Mouse (Mus musculus): ENCODE measurements around the gene Pak4. TPM values are rescaled to one million over a fixed set of nuclear protein-coding genes. Genes with fewer than 3 reads are reported as not detected.
"Not testable (repeated sequence)": the region's sequence is repeated elsewhere in the genome, so short reads cannot be mapped to it uniquely, and the experiment has no call there.

The Pak4 gene
- polyA plus RNA-seq, 1 experiment from 2014 or later: 33.9 TPM

GRCm38 (mm10) chr7:28511441-28511840 is 86.5 kb downstream of the Pak4 start:
- Histone ChIP-seq H3K36me3 (ENCODE audit: control insufficient read depth, insufficient read depth, low read length) (no peaks in the 10 kb centered on the region), H3K4me3 (ENCODE audit: low read depth, low read length) (no peak overlapping the region), H3K4me2 (ENCODE audit: low read depth) (no peak overlapping the region), H3K9ac (ENCODE audit: low read length) (no peak overlapping the region), H3K27ac (ENCODE audit: low read depth, low read length) (no peak overlapping the region), H3K9me3 (ENCODE audit: control insufficient read depth, low read length) (no peaks in the 10 kb centered on the region), H3K27me3 (ENCODE audit: control insufficient read depth, insufficient read depth, low read length) (no peaks in the 10 kb centered on the region), H3K4me1 (ENCODE audit: control insufficient read depth, insufficient read depth, low read length) (no peaks in the 10 kb centered on the region)
- no peak for ATAC-seq (ENCODE audit: insufficient read depth, low FRiP score, low TSS enrichment)
- 77% methylated on average over 8 of the region's 8 CpGs for WGBS
- no peak for DNase-seq (ENCODE audit: low spot score)

GRCm38 (mm10) chr7:28510405-28510974 is 87.5 kb downstream of the Pak4 start, which contains the start of gene Ifnl2:
TSS of gene Ifnl2 (minus strand) at chr7:28510455.
- H3K27ac ChIP-seq (ENCODE audit: low read depth, low read length); H3K9me3 ChIP-seq (ENCODE audit: control insufficient read depth, low read length); H3K27me3 ChIP-seq (ENCODE audit: control insufficient read depth, insufficient read depth, low read length); H3K4me2 ChIP-seq (ENCODE audit: low read depth); DNase-seq (ENCODE audit: low spot score); H3K9ac ChIP-seq (ENCODE audit: low read length); H3K36me3 ChIP-seq (ENCODE audit: control insufficient read depth, insufficient read depth, low read length); H3K4me3 ChIP-seq (ENCODE audit: low read depth, low read length); H3K4me1 ChIP-seq (ENCODE audit: control insufficient read depth, insufficient read depth, low read length); ATAC-seq (ENCODE audit: insufficient read depth, low FRiP score, low TSS enrichment): not testable (repeated sequence)
- 63% methylated on average over 8 of the region's 8 CpGs for WGBS

- not testable (repeated sequence) for ATAC-seq (ENCODE audit: insufficient read depth, low FRiP score, low TSS enrichment); H3K9ac ChIP-seq (ENCODE audit: low read length); H3K36me3 ChIP-seq (ENCODE audit: control insufficient read depth, insufficient read depth, low read length); H3K27ac ChIP-seq (ENCODE audit: low read depth, low read length); H3K4me3 ChIP-seq (ENCODE audit: low read depth, low read length); H3K4me1 ChIP-seq (ENCODE audit: control insufficient read depth, insufficient read depth, low read length); H3K4me2 ChIP-seq (ENCODE audit: low read depth); DNase-seq (ENCODE audit: low spot score); H3K9me3 ChIP-seq (ENCODE audit: control insufficient read depth, low read length); H3K27me3 ChIP-seq (ENCODE audit: control insufficient read depth, insufficient read depth, low read length)
- WGBS: 80% methylated on average over 1 of the region's 2 CpGs
Measured at GRCm38 (mm10) chr7:28509121-28509520, 88.9 kb downstream of the Pak4 start.

Small RNA genes within 50 kb of the gene (microRNA-seq; reads per million reads assigned to microRNA genes)
- 0.78 reads per million for gene Mir7049

Other genes with a start within 250 kb of the Pak4 start
- gene Rps16, start 247.5 kb downstream of the Pak4 start, polyA plus RNA-seq (2014; fragmentation: Nextera tagmentation; extraction: Ambion mirVana): 780 and 827 TPM in 2 replicates
- gene Plekhg2, start 225.6 kb downstream of the Pak4 start, polyA plus RNA-seq (2014; fragmentation: Nextera tagmentation; extraction: Ambion mirVana): 50.5 and 54.5 TPM in 2 replicates
- 4.3 and 5.1 TPM in 2 replicates for gene Zfp36, start 217.9 kb downstream of the Pak4 start, polyA plus RNA-seq (2014; fragmentation: Nextera tagmentation; extraction: Ambion mirVana)
- gene Med29, start 205.5 kb downstream of the Pak4 start, polyA plus RNA-seq (2014; fragmentation: Nextera tagmentation; extraction: Ambion mirVana): 45.8 and 48.8 TPM in 2 replicates
- gene Paf1, start 205.2 kb downstream of the Pak4 start, polyA plus RNA-seq (2014; fragmentation: Nextera tagmentation; extraction: Ambion mirVana): 71.7 and 78.0 TPM in 2 replicates
- gene Gmfg, start 160.7 kb downstream of the Pak4 start, polyA plus RNA-seq (2014; fragmentation: Nextera tagmentation; extraction: Ambion mirVana): 6.5 and 7.4 TPM in 2 replicates
- 7.6 and 9.9 TPM in 2 replicates for gene Lrfn1, start 146.2 kb downstream of the Pak4 start, polyA plus RNA-seq (2014; fragmentation: Nextera tagmentation; extraction: Ambion mirVana)
- gene Ifnl2, start 87.7 kb downstream of the Pak4 start, polyA plus RNA-seq (2014; fragmentation: Nextera tagmentation; extraction: Ambion mirVana): not detected in 2 replicates
- not detected in 2 replicates for gene Ifnl3, start 75.3 kb downstream of the Pak4 start, polyA plus RNA-seq (2014; fragmentation: Nextera tagmentation; extraction: Ambion mirVana)
- gene Sycn, start 57.3 kb downstream of the Pak4 start, polyA plus RNA-seq (2014; fragmentation: Nextera tagmentation; extraction: Ambion mirVana): not detected in 2 replicates
- 0.15 TPM in 1 of 2 replicates, not detected in the other for gene Nccrp1, start 50.9 kb downstream of the Pak4 start, polyA plus RNA-seq (2014; fragmentation: Nextera tagmentation; extraction: Ambion mirVana)
- gene Samd4b, start within 50 bp of the Pak4 start, polyA plus RNA-seq (2014; fragmentation: Nextera tagmentation; extraction: Ambion mirVana): 37.8 and 39.5 TPM in 2 replicates
- not detected in 2 replicates for gene Acp7, start 33.1 kb upstream of the Pak4 start, polyA plus RNA-seq (2014; fragmentation: Nextera tagmentation; extraction: Ambion mirVana)
- gene Fbxo27, start 94.7 kb upstream of the Pak4 start, polyA plus RNA-seq (2014; fragmentation: Nextera tagmentation; extraction: Ambion mirVana): 5.3 and 6.0 TPM in 2 replicates
- 7.3 and 7.7 TPM in 2 replicates for gene Fbxo17, start 118.6 kb upstream of the Pak4 start, polyA plus RNA-seq (2014; fragmentation: Nextera tagmentation; extraction: Ambion mirVana)
- gene Mrps12, start 143.6 kb upstream of the Pak4 start, polyA plus RNA-seq (2014; fragmentation: Nextera tagmentation; extraction: Ambion mirVana): 128 and 129 TPM in 2 replicates
- 28.8 and 32.4 TPM in 2 replicates for gene Sars2, start 143.8 kb upstream of the Pak4 start, polyA plus RNA-seq (2014; fragmentation: Nextera tagmentation; extraction: Ambion mirVana)
- gene Ccer2, start 158.0 kb upstream of the Pak4 start, polyA plus RNA-seq (2014; fragmentation: Nextera tagmentation; extraction: Ambion mirVana): 1.1 and 1.9 TPM in 2 replicates
- gene Sirt2, start 168.6 kb upstream of the Pak4 start, polyA plus RNA-seq (2014; fragmentation: Nextera tagmentation; extraction: Ambion mirVana): 73.0 and 77.0 TPM in 2 replicates
- gene Nfkbib, start 169.3 kb upstream of the Pak4 start, polyA plus RNA-seq (2014; fragmentation: Nextera tagmentation; extraction: Ambion mirVana): 49.7 and 57.3 TPM in 2 replicates
- 2.6 and 2.8 TPM in 2 replicates for gene Rinl, start 190.8 kb upstream of the Pak4 start, polyA plus RNA-seq (2014; fragmentation: Nextera tagmentation; extraction: Ambion mirVana)
- 320 and 326 TPM in 2 replicates for gene Hnrnpl, start 210.4 kb upstream of the Pak4 start, polyA plus RNA-seq (2014; fragmentation: Nextera tagmentation; extraction: Ambion mirVana)
- gene Ech1, start 227.0 kb upstream of the Pak4 start, polyA plus RNA-seq (2014; fragmentation: Nextera tagmentation; extraction: Ambion mirVana): 88.7 and 90.9 TPM in 2 replicates
- gene Lgals4, start 235.7 kb upstream of the Pak4 start, polyA plus RNA-seq (2014; fragmentation: Nextera tagmentation; extraction: Ambion mirVana): 1.5 and 1.8 TPM in 2 replicates